Mouse (Mus musculus) frontal cortex, postnatal 14 days (tissue): Measurements from ENCODE around the gene Baat.
"Not testable (repeated sequence)": the region's sequence is repeated elsewhere in the genome, so short reads cannot be mapped to it uniquely, and the experiment has no call there.

Experiments
- DNase-seq, 2 experiments: peaks; one replicate each; pipeline ENCODE4 v3.0.0; 2022; ENCODE audit warnings: low spot score in 2 of 2

The Baat gene

DNA sequence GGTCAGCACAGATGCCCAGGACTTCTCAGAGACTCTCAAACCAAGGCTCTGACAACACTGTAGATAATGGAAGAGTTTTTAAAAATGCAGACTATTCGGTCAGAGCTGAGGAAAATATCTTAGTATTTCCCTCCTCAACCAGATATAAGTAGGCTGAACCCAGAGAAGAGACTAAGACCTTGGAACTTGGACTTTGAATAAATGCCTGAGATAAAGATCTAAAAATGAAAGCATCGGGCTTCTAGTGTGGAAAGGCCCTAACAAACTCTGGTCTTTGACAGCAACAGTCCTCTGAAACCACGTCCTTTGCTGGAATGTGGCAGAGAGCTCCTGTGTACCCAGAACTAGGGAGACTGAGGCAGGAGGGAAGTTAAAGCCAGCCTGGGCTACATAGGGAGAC, at the start of gene Baat:
Gene Baat (minus strand): TSS at position 172 of the 400 bp plus-strand sequence.
- no peak for DNase-seq

DNA sequence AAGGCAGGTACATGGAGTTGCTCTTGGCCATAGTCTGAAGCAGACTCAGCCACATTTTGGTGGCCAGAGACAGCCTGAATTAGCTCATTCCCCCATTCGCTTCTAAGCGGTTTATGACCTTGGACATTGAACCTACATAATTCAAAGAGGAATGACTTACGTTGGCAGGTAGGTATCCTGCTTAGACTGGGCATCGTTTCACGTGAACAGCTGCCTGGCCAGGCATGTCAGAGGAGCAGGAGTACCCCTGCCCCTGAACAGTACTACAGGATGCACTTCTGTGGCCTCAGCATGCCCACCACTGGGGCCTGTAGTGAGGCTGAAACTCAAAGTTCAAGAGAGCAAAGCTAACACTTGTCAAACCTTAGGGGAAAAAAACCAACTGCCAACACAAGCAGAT, 47.0 kb upstream of the Baat start:
- DNase-seq = no peak

DNA sequence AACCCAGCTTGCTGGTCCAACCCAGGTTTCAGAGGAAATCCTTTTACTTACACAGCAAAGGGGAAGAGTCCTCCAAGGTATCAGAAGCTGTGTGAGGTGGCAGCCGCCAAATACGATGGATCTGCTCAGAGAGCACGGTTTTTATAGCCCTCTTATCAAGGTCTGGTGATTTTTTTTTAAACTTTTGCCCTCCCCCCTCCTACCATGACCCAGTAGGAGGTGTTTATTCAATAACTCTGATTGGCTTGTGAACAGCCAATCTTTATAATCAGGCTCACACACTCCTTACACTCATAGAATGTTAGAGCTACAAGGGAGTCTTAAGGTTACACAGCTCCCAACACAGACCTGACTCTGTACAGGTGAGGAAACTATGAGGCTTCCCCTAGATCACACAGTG, 43.0 kb upstream of the Baat start, which contains the start of gene Aldob:
Gene Aldob (minus strand): TSS at position 164 of the 400 bp plus-strand sequence.
- DNase-seq = no peak

DNA sequence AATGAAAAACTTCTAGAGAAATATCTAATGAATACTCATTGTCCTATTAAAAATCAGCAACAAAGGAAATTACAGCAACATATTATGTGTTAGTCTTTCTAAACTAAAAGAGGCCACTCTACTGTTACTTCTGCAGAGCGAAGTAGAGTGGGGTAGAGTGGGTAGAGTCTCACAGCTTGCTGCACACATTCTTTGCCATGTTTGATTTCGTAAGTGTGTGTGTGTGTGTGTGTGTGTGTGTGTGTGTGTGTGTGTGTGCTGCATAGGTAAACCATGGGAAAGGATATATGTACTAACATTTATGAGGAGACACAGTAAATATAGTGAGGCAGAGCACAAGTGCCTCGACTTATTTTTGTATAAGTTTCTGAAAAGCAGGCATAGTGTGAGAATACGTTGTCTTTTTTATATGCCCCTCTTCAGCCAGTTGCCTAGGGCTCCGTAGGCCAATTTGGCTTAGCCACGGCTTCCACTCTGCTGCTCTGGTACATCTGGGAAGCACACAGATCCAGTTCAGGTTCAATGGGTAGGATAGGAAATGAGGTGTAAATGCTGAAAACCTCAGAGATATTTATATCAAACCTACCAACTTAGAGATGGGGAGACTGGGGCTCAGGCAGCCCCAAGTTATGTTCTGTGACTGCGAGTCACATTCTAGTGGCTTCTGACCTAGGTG, 41.3 kb upstream of the Baat start:
- no peak for DNase-seq

DNA sequence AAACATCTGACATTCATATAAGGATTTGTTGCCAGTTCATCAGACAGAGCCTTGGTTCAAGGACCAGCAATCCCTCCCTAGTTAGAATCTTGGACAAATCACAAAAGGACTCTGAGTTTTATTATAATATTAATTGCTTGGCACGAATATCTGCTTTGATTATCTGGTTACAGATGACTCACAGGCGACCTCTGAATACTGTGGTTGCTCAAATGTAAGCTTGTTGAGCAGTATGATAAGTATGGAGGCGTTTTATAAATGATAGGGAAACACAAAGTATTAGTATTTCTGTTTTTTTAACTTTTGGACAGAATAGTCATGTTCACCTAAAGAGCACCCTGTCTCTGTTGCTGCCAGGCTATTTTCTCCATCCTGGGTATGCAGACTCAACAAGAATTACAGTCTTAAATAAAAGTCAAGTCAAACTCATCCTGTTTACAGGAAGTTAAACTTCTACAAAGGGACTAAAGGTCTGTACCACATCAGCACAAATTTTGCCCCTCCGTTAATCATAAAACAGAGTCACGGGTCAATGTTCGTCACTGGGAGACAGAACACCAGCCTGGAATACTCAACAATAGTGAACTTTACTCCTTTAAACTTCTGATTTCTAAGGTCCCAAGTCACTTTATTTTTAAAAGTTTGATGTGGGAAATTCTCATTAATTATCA, 40.7 kb upstream of the Baat start:
- no peak for DNase-seq

DNA sequence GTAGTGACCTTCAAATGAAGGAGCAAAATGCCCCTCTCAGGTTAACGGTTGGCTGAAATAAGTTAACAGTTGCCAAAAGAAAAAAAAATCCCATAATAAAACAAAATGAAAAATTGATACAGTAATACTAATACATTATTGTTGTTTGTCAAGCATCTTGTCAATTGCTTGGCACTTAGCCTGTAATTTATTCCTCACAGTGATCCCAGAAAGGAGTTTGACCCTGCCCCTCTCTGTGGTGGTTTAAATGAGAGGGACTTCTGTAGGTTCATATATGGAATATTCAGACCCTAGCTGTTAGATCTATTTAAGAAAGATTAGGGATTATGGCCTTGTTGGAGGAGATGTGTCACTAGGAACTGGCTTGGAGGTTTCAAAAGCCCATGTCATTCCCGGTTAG, 39.7 kb upstream of the Baat start:
- no peak for DNase-seq

DNA sequence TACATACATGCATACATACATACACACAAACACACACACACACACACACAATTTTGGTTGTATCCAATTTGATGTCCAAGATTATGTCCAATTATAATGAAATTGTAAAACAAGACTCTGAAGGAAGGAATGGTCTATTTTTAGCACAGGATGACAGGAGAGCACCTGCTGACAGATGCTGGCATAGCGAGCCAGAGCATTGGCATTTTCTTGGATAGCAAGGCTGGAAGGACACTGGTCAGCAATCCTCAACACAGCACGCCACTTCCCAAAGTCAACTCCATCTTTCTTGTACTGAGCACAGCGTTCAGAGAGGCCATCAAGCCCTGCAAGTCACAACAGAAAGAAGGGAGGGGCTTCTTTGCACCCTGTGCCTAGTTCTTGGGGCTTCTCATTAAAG, 34.6 kb upstream of the Baat start:
- no peak for DNase-seq

DNA sequence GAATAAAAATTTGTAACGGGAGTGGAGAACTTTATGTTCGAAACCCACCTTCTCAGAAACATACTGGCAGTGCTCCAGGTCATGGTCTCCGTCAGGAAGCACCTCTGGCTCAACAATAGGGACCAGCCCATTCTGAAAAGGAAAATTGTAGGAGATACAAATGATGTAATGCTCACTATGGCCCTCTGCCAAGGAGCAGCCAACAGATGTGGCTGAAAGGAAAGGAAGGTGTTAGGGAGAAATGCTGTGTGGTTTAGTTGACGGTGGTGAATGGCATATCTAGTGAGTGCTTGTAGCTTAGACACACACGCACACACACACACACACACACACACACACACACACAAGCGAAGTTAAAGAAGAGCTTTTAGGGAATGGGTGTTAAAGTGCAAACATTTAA, 33.3 kb upstream of the Baat start:
- DNase-seq = no peak

DNA sequence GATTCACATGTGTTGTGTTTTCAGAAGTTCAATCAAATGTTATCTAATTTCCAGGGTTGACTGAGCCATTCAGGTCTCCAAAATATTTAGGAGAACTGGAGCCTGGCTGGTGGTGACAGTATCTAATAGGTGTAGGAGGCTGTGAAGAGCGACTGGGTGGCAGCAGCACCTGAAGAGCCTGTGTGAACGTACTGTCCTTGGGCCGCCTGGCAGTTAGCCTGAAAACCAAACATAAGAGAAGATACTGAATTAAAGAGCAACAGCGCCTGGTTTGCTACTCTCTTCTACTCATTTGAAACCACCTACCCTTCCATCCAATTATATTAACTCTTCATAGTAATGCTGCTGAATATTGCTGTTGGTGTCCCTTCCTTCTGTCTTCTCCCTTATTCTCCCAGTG, 30.3 kb upstream of the Baat start:
- DNase-seq = no peak

DNA sequence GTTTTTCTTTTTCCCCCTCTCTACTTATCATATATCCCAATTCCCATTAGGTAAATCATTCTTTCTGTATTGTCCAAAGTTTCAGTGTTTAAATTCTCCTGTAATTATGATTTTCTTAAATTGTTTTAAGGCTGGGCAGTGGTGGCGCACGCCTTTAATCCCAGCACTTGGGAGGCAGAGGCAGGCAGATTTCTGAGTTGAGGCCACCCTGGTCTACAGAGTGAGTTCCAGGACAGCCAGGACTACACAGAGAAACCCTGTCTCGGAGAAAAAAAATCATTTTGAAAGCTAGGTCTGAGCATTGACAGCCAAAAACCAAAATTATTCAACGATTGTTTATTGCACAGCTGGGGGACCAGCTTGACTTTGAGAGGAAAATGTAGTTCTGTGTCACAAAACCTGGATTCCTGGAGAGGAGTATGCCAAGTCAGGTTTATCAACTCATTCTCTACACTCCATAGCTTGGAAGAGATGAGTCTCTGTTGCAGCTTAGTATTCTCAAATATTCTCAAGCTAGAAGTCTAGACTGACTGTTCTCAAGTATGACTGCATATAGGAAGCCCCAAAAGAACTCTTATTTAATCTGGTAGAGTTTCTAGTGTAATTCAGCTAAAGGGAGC, 29.4 kb upstream of the Baat start:
- no peak for DNase-seq

DNA sequence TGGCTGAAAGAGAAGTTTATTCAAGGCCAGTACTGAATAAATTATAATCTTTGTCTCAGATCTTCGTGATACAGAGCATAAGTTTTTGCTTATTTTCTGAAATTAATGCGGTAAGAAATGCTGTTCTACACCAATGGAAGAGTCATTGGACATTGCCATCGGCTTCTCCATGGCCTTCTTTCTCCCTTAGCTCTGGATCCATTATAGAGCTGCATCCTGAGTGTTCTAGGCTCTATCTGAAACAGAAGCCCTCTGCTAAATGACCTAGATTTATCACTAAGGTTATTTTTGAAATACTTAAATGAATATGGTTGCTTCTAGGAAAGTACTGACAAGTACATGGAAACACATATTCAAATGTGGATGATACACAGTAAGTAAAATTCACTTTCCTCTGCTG, 28.7 kb upstream of the Baat start:
- no peak for DNase-seq

DNA sequence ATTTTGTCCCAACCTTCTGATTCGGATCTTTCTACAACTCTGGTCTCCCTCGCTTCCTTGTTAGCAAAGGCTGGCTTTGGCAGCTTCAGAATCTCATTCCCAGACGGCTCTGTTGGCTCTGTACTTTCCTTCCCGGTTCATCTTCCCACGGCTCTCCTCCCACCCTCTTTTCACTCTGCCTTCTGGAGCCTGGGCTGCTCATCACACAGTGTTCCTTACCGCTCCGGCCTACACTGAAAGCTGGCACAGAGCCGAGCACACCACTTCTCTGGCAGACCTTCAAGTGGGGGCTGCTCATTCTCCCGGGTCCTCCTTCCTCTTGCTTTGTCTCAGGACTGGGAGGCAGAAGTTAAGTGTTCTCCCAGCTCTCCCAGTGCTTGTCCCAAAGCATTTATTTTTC, 16.2 kb upstream of the Baat start:
- DNase-seq = peak; percentile 69 to 76

DNA sequence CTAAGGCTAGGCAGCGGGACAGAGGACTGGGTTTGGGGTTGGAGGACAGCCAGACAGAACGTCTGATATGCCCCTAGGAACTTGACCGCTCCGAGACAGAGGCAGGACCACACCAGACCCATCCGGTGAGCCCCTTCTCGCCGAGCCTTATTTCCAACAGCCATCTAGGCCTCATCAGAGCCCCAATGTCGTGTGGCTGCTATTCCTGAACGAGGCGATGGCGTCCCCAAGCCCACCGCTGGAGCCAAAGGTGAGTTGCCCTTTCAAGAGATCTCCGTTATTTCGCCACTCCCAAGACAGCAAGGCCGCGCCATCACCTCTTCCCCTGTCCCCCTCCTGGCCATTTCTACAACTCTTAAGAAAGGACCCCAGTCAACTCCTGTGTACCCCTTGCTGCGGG, 15.0 kb upstream of the Baat start:
- DNase-seq = no peak

DNA sequence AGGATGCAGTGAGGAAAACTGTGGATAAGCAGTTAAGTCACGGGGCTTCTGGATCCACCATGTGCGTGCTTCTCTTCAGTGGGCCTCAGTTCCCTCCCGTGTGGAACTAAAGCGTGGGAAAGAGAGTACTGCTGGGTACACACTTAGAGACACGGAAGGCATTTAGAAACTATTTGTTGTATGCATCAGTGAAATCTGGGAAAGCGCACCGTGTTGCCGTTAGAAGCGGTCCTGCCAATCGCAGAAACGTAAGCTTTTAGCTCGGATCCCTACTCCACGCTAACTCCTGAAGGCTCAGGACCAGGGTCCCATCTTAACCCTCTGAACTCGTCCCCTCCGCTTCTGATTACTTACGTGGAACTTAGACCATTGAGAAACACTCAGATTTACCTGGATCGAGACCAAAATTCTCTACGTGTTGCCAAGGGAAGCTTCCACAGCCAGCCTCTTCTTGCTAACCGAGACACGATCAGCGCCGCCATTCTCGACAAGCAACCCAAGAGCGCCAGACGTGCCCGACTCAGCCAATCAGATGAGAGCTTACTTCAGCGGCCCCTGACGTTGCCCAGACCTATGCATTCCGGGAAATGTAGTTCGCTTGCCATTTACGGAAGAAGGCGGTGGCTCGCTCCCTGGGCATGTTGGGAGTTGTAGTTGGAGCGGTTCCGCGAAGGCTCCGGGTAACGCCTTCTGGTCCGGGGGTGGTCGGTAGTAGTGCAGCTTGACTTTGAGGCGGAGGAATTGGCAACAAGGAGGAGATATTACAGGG, 14.4 kb upstream of the Baat start, which contains the start of the genes Mrpl50 and Zfp189:
Gene Mrpl50 (minus strand): TSS at position 522 of the 769 bp plus-strand sequence.
Gene Zfp189 (plus strand): TSS at position 605 of the 769 bp plus-strand sequence.
- DNase-seq = peak; percentile 93 to 96

DNA sequence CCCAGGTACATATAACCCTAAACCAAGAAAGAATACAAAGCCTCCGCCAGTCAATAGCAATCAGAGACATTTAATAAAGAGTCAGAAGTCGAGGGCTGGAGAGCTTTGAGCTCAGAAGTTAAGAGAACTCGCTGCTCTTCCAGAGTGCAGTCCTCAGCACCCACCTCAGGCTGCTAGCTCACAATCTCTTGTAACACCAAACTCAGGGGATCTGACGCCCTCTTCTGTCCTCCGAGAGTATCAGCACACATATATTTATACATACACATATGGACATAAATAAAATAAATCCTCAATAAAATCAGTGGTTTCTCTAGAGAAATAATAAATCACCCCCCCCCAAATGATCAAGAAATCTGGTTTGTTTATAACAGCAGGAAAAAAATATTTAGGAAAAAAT, 13.1 kb upstream of the Baat start:
- DNase-seq = no peak

DNA sequence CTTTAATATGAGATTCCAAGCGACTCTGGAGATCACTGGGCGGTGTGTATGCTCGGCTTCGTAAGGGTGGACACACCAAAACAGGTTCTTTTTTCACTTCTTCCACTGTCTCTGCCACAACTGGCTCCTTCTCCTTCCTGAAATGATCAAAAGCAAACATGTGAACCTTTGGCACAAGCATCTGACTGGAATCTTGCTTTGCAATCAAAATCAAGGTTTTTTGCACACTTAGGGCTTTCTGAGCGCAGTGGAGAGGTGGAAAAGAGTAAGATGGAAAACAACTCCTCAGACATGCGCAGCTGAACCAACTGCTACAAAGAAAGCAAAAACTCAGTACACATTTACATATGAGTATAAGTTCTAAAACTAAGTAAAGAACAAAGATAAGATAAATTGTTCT, 8.1 kb upstream of the Baat start:
- no peak for DNase-seq

DNA sequence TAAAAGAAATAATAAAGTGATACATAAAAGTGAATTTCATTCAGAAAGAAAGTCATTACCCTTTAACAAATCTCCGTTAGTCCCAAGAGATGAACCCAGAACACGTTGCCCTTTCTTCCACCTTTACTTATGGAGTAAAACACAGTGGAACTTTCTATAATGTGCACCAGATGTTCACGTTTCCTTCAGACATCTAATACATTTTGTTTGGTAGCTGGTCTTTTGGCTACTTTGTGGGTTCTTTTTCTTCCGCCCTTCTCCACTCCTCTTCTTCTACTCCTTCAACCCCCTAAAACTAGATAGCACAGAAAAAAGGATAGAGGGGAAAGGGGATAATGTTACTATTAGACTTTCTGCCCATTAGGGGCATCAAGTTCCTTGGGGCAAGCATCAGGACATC, 6.3 kb upstream of the Baat start:
- no peak for DNase-seq

DNA sequence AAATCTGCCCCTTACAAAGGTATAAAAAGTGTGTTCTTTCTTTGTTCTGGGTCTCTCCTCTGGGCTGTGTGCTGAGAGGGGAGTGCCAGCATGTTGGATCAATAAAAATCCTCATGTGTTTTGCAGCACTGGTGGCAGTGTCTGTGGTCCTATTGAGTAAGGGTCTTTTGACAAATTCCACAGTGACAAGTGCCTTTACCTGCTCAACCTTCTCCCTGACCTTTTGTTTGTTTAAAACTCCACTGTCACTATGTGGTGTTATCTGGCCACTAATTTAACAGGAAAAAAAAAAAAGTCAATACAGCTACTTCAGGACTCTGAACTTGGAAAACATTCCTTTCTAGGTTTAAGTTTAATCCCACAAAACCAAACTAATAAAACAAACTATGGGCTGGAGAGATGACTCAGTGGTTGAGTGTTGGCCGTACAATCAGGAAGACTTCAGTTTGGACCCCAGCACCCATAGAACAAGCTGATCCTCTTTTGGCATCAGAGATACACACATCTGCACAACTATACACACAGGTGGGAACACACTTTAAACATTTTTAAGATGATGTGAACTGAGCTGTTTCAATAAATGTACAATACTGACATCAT, 4.0 kb upstream of the Baat start:
- not testable (repeated sequence) for DNase-seq

DNA sequence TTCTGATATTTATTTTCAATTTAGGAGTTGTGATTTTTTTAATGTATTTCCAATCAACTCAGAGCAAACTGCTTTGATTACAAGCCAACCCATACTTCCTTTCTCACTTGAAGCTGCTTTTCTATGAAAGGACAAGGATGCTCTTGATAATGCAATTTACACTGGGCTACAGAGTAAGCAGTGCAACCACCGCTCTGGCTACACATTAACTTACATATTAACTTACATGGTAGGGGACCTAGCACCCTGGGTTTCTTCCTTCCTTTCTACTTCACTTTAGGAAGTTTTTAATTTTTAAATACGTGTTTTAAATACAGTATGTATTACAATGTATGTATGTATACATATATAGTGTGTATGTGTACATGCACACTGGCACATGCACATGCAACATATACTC, 2.8 kb upstream of the Baat start:
- no peak for DNase-seq

DNA sequence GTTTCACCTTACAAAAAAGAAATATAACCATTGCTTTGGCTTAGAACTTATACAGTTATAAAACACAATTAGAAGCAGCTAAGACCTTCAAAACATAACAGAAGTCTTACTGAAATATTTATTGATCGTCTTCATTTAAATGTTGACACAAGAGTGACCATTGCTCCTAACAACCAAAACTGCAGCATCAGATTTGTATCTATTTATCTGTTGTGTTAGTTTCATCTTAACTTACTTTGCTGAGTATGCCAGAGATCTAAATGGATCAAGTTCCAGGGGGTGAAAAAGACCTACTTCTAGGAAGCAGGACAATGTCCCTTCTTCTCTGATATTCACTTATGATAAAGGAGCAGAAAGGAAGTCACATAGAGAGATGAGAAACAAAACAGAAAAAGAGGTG, 2.8 kb downstream of the Baat start:
- no peak for DNase-seq

DNA sequence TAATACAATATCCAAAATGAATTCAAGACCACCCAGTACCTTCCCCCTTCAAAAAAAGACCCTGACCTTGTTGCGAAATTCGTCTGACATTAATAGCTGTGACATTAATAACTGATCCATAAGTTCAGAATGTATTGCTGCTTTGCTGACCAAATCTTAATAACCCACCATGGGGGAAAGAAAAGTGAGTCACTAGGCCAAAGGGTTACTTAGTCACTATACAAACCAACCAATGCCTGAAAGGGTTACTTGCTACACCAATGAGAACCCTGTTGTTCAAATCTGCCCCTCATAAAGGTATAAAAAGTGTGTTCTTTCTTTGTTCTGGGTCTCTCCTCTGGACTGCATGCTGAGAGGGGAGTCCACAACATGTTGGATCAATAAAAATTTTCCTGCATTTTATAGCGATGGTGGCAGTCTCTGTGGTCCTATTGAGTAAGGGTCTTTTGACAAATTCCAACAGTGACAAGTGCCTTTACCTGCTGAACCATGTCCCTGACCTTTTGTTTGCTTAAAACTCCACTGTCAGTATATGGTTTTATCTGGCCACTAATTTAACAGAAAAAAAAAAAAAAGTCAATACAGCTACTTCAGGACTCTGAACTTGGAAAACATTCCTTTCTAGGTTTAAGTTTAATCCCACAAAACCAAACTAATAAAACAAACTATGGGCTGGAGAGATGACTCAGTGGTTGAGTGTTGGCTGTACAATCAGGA, 20.3 kb downstream of the Baat start:
- DNase-seq = not testable (repeated sequence)
